9 mouse cellular contexts compared by ENCODE assay signal in the genomic region with DNA sequence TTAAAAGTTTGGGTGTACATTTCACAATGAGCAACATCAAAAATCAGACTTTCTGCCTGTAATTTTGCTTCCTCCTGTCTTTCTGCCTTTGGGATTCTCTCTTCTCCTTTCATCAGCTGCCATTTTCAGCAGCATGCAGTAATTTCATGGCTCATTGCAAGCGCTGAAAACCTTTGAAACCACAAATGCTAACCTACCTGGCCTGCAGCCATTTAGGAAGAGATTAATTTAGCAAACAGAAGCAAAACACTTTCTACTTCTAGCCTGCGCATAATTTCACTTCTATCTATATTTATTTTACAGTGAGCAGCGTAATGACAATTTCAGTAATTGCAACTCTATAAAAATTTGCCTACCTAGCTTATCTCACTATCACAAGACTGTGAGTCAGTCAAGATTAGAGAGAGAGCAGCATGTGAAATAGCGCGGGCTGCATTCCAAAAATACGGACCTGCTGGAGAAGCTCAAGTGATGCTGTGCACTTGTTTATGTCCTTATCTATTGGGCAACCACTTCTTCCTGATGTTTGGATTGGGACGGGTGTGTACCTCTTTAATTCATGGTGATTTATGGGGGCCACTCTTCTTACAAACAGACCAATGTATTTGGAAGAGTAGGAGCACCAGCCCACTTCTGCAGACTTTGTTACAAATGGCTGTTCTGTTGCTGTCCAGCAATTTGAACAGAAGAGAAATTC.
A peak's percentile ranks its signal among the peaks of the same experiment; 100 is the strongest.
DNase-seq lines count a peak whose midpoint lies in the region.
"Had no signal": no experiment of that assay in that cellular context is flagged by ENCODE, and none has a peak within 500 bp of the region (broad histone marks: within the 10 kb centered on the region; RNA-seq: fewer than 3 reads in every experiment).

No protein-coding gene starts in this region.

- DNase-seq in frontal cortex, postnatal 36 days (ENCODE audit: low spot score in 2 of 2): peak; percentile 6 to 12
- no peak for DNase-seq in frontal cortex, postnatal 25 days (ENCODE audit: low spot score in 2 of 2)
- DNase-seq in urinary bladder, adult 18-20 months (ENCODE audit: low spot score in 2 of 2): peak; percentile 7 to 70
- no peak for DNase-seq in urinary bladder, postnatal 10 days (ENCODE audit: low spot score)
- DNase-seq in kidney, postnatal 14 days: peak; percentile 8
- DNase-seq in urinary bladder, postnatal 36 days (ENCODE audit: low spot score in 2 of 2): peak; percentile 41 to 68
- DNase-seq in spleen, postnatal 36 days (ENCODE audit: low spot score in 2 of 2): no peak
- no peak for DNase-seq in thymus, postnatal 25 days
- DNase-seq: liver, embryonic 13.5 days had no signal

Comparison
In these comparisons a context has a peak if more than half of its experiments do, and no peak if none do; other contexts are left out.
1. DNase-seq: peak in frontal cortex, postnatal 36 days (2 of 2), urinary bladder, adult 18-20 months (2 of 2), kidney, postnatal 14 days (single experiment) and urinary bladder, postnatal 36 days (2 of 2); none in frontal cortex, postnatal 25 days (0 of 2), urinary bladder, postnatal 10 days (single experiment), spleen, postnatal 36 days (0 of 2) and thymus, postnatal 25 days (single experiment).